Mouse (Mus musculus): ENCODE results near the gene Fancc. TPM values are rescaled to one million over a fixed set of nuclear protein-coding genes. Genes with fewer than 3 reads are reported as not detected.

Gene Fancc
- polyA plus RNA-seq, 2 experiments = 6.9 to 8.6 TPM

DNA sequence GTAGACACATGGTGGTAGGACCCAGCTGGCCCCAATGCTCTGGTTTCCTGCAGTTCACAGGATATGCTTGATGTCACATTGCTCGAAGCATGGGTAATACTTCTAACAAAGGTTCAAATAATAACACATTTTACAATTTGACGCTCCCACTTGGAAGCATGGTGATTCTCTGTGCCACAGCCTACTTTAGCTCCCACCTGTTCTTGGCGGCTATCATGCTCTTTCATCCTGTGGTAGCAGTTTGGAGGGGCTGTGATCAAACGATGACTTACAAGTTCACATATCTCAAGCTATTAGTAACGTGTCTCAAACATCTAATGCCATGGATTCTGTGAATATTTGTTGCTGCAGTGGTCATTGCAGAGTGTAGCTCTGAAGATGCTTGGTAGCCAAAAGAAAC is 219.8 kb downstream of the Fancc start:
- Histone ChIP-seq H3K27ac (no peak overlapping the region), H3K4me3 (ENCODE audit: insufficient read depth in 1 of 2, low read depth in 2 of 2, low read length in 2 of 2) (no peak overlapping the region), H3K9me3 (ENCODE audit: control insufficient read depth, low read length) (no peaks in the 10 kb centered on the region), H3K4me1 (replicated peaks; ENCODE audit: control insufficient read depth in 2 of 2, insufficient read depth in 2 of 2, low read length in 1 of 2) (peaks cover 0 to 19% of the 10 kb centered on the region in 2 experiments; a peak in 3 of 4 replicates), H3K9ac (replicated peaks) (no peak overlapping the region), H3K4me2 (ENCODE audit: low read depth) (no peak overlapping the region), H3K36me3 (replicated peaks; ENCODE audit: control insufficient read depth, insufficient read depth, low read depth) (no peaks in the 10 kb centered on the region), H3K27me3 (ENCODE audit: control insufficient read depth, insufficient read depth, low read length) (no peaks in the 10 kb centered on the region)
- DNase-seq (ENCODE audit: low read depth in 3 of 3, low spot score in 3 of 3) (no peak), ATAC-seq (ENCODE audit: insufficient read depth) (no peak)
- TF ChIP-seq EP300 (IDR thresholded peaks at IDR 0.05; ENCODE audit: low read depth) (no peak), CTCF (IDR thresholded peaks at IDR 0.05; ENCODE audit: low read depth) (no peak)
- 53% methylated on average over 5 of the region's 5 CpGs for WGBS (ENCODE audit: insufficient replicate concordance)

DNA sequence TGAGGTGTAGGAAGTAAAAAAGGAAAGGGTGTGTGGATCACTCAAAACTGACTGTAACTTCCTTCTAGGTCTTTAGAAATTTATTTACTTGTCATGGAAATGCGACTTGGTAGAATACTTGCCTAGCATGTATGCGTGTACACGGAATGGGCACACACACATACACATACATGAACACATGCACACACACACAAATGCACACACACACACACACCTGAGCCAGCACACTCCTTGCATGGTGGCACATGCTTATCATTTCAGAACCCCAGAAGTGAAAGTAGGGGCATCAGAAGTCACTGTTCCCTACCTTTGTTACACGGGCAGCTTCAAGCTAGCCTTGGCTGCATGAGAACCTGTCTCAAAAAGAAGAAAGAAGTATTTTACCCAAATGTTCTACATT is 220.7 kb downstream of the Fancc start:
- Histone ChIP-seq H3K9ac (replicated peaks) (no peak overlapping the region), H3K36me3 (replicated peaks; ENCODE audit: control insufficient read depth, insufficient read depth, low read depth) (no peaks in the 10 kb centered on the region), H3K27ac (no peak overlapping the region), H3K4me2 (ENCODE audit: low read depth) (no peak overlapping the region), H3K4me3 (ENCODE audit: insufficient read depth in 1 of 2, low read depth in 2 of 2, low read length in 2 of 2) (no peak overlapping the region), H3K9me3 (ENCODE audit: control insufficient read depth, low read length) (no peaks in the 10 kb centered on the region), H3K27me3 (ENCODE audit: control insufficient read depth, insufficient read depth, low read length) (no peaks in the 10 kb centered on the region), H3K4me1 (replicated peaks; ENCODE audit: control insufficient read depth in 2 of 2, insufficient read depth in 2 of 2, low read length in 1 of 2) (peaks cover 0 to 25% of the 10 kb centered on the region in 2 experiments; a peak in 3 of 4 replicates)
- DNase-seq (ENCODE audit: low read depth in 3 of 3, low spot score in 3 of 3) (no peak), ATAC-seq (ENCODE audit: insufficient read depth) (no peak)
- 63% methylated on average over 4 of the region's 4 CpGs for WGBS (ENCODE audit: insufficient replicate concordance)
- TF ChIP-seq EP300 (IDR thresholded peaks at IDR 0.05; ENCODE audit: low read depth) = no peak
- no peak for TF ChIP-seq CTCF (IDR thresholded peaks at IDR 0.05; ENCODE audit: low read depth)

DNA sequence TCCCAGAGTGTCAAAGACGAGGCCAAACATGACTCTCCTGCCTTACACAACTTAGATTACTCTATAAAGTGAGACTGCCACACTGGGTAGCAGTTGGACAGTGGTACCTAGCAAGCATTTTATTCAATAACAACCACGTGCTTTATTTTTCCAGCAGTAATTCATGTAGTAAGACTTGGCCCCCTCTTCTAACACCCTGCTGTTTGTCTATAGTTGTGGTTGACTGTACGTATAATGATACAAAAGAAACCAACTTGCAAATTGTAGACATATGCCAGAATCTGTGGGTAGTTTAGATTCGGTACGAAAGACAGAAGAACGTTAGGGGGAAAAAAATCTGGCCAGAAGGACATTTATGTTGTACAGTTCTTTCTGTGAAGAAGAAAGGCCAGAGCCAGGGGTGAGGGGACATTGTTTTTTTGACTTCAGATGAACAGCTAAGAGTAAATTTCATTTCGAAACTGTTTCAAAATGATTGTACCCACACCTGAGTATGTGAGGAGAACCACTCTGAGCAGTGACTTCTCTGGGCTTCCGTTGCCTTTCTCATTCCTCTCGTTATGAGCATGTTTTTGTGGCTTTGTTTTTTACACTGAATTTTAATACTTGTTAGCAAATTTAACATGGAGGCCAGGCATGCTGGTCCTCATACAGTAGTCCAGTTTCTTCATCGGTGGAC is 222.5 kb downstream of the Fancc start:
- H3K27ac ChIP-seq = no peak overlapping the region
- peaks cover 0 to 25% of the 10 kb centered on the region in 2 experiments; a peak in 3 of 4 replicates for H3K4me1 ChIP-seq (replicated peaks; ENCODE audit: control insufficient read depth in 2 of 2, insufficient read depth in 2 of 2, low read length in 1 of 2)
- WGBS (ENCODE audit: insufficient replicate concordance) = 74% methylated on average over 10 of the region's 10 CpGs
- ATAC-seq (ENCODE audit: insufficient read depth) (no peak), DNase-seq (ENCODE audit: low read depth in 3 of 3, low spot score in 3 of 3) (no peak)
- no peaks in the 10 kb centered on the region for H3K27me3 ChIP-seq (ENCODE audit: control insufficient read depth, insufficient read depth, low read length)
- H3K36me3 ChIP-seq (replicated peaks; ENCODE audit: control insufficient read depth, insufficient read depth, low read depth) = no peaks in the 10 kb centered on the region
- no peaks in the 10 kb centered on the region for H3K9me3 ChIP-seq (ENCODE audit: control insufficient read depth, low read length)
- H3K4me3 ChIP-seq (ENCODE audit: insufficient read depth in 1 of 2, low read depth in 2 of 2, low read length in 2 of 2) = no peak overlapping the region
- H3K9ac ChIP-seq (replicated peaks) = no peak overlapping the region
- no peak for TF ChIP-seq CTCF (IDR thresholded peaks at IDR 0.05; ENCODE audit: low read depth)
- H3K4me2 ChIP-seq (ENCODE audit: low read depth) = peak overlapping the region; percentile 3; the same call in 1 of the 2 replicates

DNA sequence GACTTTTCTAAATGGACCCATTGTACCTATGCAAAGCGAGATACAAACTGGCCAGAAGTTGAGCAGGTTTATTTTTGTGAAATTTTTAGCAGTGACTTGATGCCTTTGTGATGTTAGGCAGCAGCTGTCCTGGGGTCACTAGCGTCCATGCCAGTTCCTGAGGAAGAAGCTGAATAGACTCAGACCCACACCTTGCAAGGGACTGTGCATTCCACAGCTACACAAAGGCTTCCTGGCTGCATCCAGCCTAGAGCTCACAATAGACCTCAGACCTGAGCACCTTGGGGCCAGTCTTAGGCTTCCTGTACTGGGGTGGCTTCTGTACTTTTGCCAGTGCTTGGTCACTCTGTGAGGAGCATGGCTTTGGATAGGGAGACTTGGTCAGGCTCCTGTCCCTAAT is 223.2 kb downstream of the Fancc start:
- Histone ChIP-seq H3K4me2 (ENCODE audit: low read depth) (peak overlapping the region; percentile 25), H3K27ac (no peak overlapping the region), H3K27me3 (ENCODE audit: control insufficient read depth, insufficient read depth, low read length) (no peaks in the 10 kb centered on the region), H3K4me3 (ENCODE audit: insufficient read depth in 1 of 2, low read depth in 2 of 2, low read length in 2 of 2) (peak overlapping the region; percentile 11 to 22; a peak in 2 of 4 replicates), H3K36me3 (replicated peaks; ENCODE audit: control insufficient read depth, insufficient read depth, low read depth) (no peaks in the 10 kb centered on the region), H3K9me3 (ENCODE audit: control insufficient read depth, low read length) (no peaks in the 10 kb centered on the region), H3K9ac (replicated peaks) (no peak overlapping the region), H3K4me1 (replicated peaks; ENCODE audit: control insufficient read depth in 2 of 2, insufficient read depth in 2 of 2, low read length in 1 of 2) (peaks cover 0 to 25% of the 10 kb centered on the region in 2 experiments; a peak in 3 of 4 replicates)
- no peak for DNase-seq (ENCODE audit: low read depth in 3 of 3, low spot score in 3 of 3)
- TF ChIP-seq EP300 (IDR thresholded peaks at IDR 0.05; ENCODE audit: low read depth) (no peak), CTCF (IDR thresholded peaks at IDR 0.05; ENCODE audit: low read depth) (no peak)
- ATAC-seq (ENCODE audit: insufficient read depth) = no peak
- WGBS (ENCODE audit: insufficient replicate concordance) = 62% methylated on average over 2 of the region's 2 CpGs

DNA sequence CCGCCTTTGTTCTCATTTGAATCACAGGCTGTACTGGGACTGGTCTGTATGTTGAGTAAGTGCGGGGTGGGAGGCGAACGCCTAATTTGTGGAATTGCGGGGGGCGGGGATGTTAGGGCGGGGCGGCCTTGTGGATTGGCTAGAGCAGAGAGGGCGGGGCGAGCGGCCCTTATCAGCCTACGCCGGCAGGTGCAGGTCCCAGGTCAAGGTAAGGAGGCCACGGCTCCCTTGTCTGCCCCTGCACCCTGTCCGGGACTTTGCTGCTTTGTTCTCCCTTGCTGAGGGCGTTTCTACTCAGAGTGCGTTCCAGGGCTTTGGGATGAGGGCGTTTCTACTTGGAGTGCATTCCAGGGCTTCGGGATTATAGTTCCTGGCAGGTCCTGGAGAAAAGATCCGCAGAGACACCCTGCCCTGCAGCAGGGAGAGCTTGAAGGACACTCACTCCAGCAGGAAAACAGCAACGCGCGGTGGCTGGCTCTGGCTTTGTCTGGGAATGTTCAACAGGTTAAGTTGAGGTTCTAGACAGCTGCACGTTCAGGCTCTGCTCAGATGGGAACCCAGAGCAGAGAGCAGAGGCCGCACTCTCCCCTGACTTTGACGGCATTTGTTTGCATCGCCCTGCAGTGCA is 224.4 kb downstream of the Fancc start:
- ATAC-seq (ENCODE audit: insufficient read depth) = peak; percentile 87
- Histone ChIP-seq H3K4me3 (ENCODE audit: insufficient read depth in 1 of 2, low read depth in 2 of 2, low read length in 2 of 2) (peak overlapping the region; percentile 36 to 57), H3K9me3 (ENCODE audit: control insufficient read depth, low read length) (no peaks in the 10 kb centered on the region), H3K27ac (no peak overlapping the region), H3K4me1 (replicated peaks; ENCODE audit: control insufficient read depth in 2 of 2, insufficient read depth in 2 of 2, low read length in 1 of 2) (peaks cover 0 to 22% of the 10 kb centered on the region in 2 experiments; a peak in 2 of 4 replicates), H3K4me2 (ENCODE audit: low read depth) (peak overlapping the region; percentile 50), H3K36me3 (replicated peaks; ENCODE audit: control insufficient read depth, insufficient read depth, low read depth) (no peaks in the 10 kb centered on the region), H3K9ac (replicated peaks) (no peak overlapping the region), H3K27me3 (ENCODE audit: control insufficient read depth, insufficient read depth, low read length) (no peaks in the 10 kb centered on the region)
- DNase-seq (ENCODE audit: low read depth in 3 of 3, low spot score in 3 of 3) = peak; percentile 28 to 41 (median 36)
- TF ChIP-seq EP300 (IDR thresholded peaks at IDR 0.05; ENCODE audit: low read depth) = no peak
- TF ChIP-seq CTCF (IDR thresholded peaks at IDR 0.05; ENCODE audit: low read depth) = no peak
- 23% methylated on average over 27 of the region's 27 CpGs for WGBS (ENCODE audit: insufficient replicate concordance)
